Comparison of ENCODE assay signal across 8 mouse cellular contexts in genomic region chr19:6061641-6062302, GRCm38 (mm10). TPM values are rescaled to one million over a fixed set of nuclear protein-coding genes. Genes with fewer than 3 reads are reported as not detected.
DNase-seq lines count a peak whose midpoint lies in the region; ATAC-seq lines count a peak whose summit lies in the region.

No protein-coding gene starts in this region.

- H3K27me3 ChIP-seq in heart, embryonic 15.5 days: no peaks in the 10 kb centered on the region

- WGBS in heart, embryonic 15.5 days: under 1% methylated on average over 44 of the region's 44 CpGs
- under 1% methylated on average over 43 of the region's 44 CpGs for WGBS in macrophage (ENCODE audit: missing documents)

- peaks cover 33% of the 10 kb centered on the region for H3K4me1 ChIP-seq in heart, embryonic 15.5 days (replicated peaks)

- no peaks in the 10 kb centered on the region for H3K9me3 ChIP-seq in heart, embryonic 15.5 days (replicated peaks)

- H3K9ac ChIP-seq in heart, embryonic 15.5 days: peak overlapping the region; percentile 81

- H3K36me3 ChIP-seq in heart, embryonic 15.5 days: peaks cover 14% of the 10 kb centered on the region
- no peaks in the 10 kb centered on the region for H3K36me3 ChIP-seq in macrophage (ENCODE audit: inconsistent target)

- peak overlapping the region; percentile 89 for H3K4me2 ChIP-seq in heart, embryonic 15.5 days

- ATAC-seq in heart, embryonic 15.5 days (replicated peaks; ENCODE audit: insufficient number of reproducible peaks, insufficient read depth, low FRiP score, low read depth): no peak

- peak overlapping the region; percentile 88 for H3K27ac ChIP-seq in heart, embryonic 15.5 days
- H3K27ac ChIP-seq in macrophage: peak overlapping the region; percentile 58

- peak overlapping the region; percentile 62 for H3K4me3 ChIP-seq in heart, embryonic 15.5 days
- H3K4me3 ChIP-seq in macrophage (ENCODE audit: inconsistent target): peak overlapping the region; percentile 62

- peaks cover 44% of the 10 kb centered on the region for H3K79me2 ChIP-seq in macrophage (ENCODE audit: inconsistent target)

- peak; percentile 30 for DNase-seq in urinary bladder, postnatal 25 days (ENCODE audit: low spot score)
- no peak for DNase-seq in urinary bladder, postnatal 36 days (ENCODE audit: low spot score in 2 of 2)
- DNase-seq in cerebellum, postnatal 10 days: peak; percentile 73 to 78
- DNase-seq in kidney, postnatal 4 days: peak; percentile 65 to 80
- peak; percentile 55 for DNase-seq in right cerebral cortex, postnatal 14 days
- DNase-seq in ovary, postnatal 10 days (ENCODE audit: low spot score): no peak

RNA-seq across cellular contexts. Expression of gene Znhit2, which starts 0.8 kb away (rescaled TPM):
- polyA plus RNA-seq in heart, embryonic 15.5 days (2015; fragmentation: Nextera tagmentation; extraction: Ambion mirVana): 19.3 and 25.6 TPM in 2 replicates
- 1 to 10 TPM in 22 of 26 experiments, under 1 TPM in 1, not detected in 3; 0.69 to 6.6 (median 3.3) TPM for total RNA-seq in macrophage (2018; cell fraction: chromatin; rRNA removed)
- total RNA-seq in macrophage (2018; cell fraction: cytosol; rRNA removed): 10 to 100 TPM in 24 of 26 experiments, 1 to 10 TPM in 2; 8.6 to 30.9 (median 20.0) TPM
- total RNA-seq in macrophage (2018; cell fraction: nucleus; rRNA removed): 10 to 100 TPM in 10 of 26 experiments, 1 to 10 TPM in 16; 2.7 to 20.2 (median 8.0) TPM
- polyA plus RNA-seq in macrophage (2018): 4.0 to 21.8 TPM (median 18.1 TPM) in 3 replicates

RNA-seq across cellular contexts. Expression of gene Fau, which starts 4.1 kb away (rescaled TPM):
- polyA plus RNA-seq in heart, embryonic 15.5 days (2015; fragmentation: Nextera tagmentation; extraction: Ambion mirVana): 434 and 453 TPM in 2 replicates
- total RNA-seq in macrophage (2018; cell fraction: chromatin; rRNA removed): 100 to 1,000 TPM in 7 of 26 experiments, 10 to 100 TPM in 19; 47.1 to 193 (median 87.2) TPM
- 1,000 to 10,000 TPM; 1,233 to 3,484 (median 1,756) TPM for total RNA-seq in macrophage (2018; cell fraction: cytosol; rRNA removed)
- total RNA-seq in macrophage (2018; cell fraction: nucleus; rRNA removed): 100 to 1,000 TPM; 201 to 530 (median 344) TPM
- polyA plus RNA-seq in macrophage (2018): 767 to 1,640 TPM (median 1,335 TPM) in 3 replicates

RNA-seq across cellular contexts. Expression of gene Mrpl49, which starts 4.2 kb away (rescaled TPM):
- 54.5 and 55.3 TPM in 2 replicates for polyA plus RNA-seq in heart, embryonic 15.5 days (2015; fragmentation: Nextera tagmentation; extraction: Ambion mirVana)
- total RNA-seq in macrophage (2018; cell fraction: chromatin; rRNA removed): 10 to 100 TPM in 14 of 26 experiments, 1 to 10 TPM in 12; 1.1 to 29.3 (median 12.0) TPM
- 10 to 100 TPM in 25 of 26 experiments, 1 to 10 TPM in 1; 10.0 to 29.0 (median 22.0) TPM for total RNA-seq in macrophage (2018; cell fraction: cytosol; rRNA removed)
- total RNA-seq in macrophage (2018; cell fraction: nucleus; rRNA removed): 10 to 100 TPM in 14 of 26 experiments, 1 to 10 TPM in 12; 3.0 to 31.2 (median 10.1) TPM
- polyA plus RNA-seq in macrophage (2018): 21.9 to 37.4 TPM (median 33.3 TPM) in 3 replicates

RNA-seq across cellular contexts. Expression of gene Tm7sf2, which starts 6.4 kb away (rescaled TPM):
- 5.4 and 11.3 TPM in 2 replicates for polyA plus RNA-seq in heart, embryonic 15.5 days (2015; fragmentation: Nextera tagmentation; extraction: Ambion mirVana)
- 10 to 100 TPM in 23 of 26 experiments, 1 to 10 TPM in 3; 7.8 to 41.0 (median 20.2) TPM for total RNA-seq in macrophage (2018; cell fraction: chromatin; rRNA removed)
- total RNA-seq in macrophage (2018; cell fraction: cytosol; rRNA removed): 10 to 100 TPM in 21 of 26 experiments, 1 to 10 TPM in 5; 8.6 to 15.5 (median 11.6) TPM
- total RNA-seq in macrophage (2018; cell fraction: nucleus; rRNA removed): 10 to 100 TPM in 23 of 26 experiments, 1 to 10 TPM in 3; 4.0 to 47.4 (median 17.0) TPM
- polyA plus RNA-seq in macrophage (2018): 4.6 to 21.1 TPM (median 17.5 TPM) in 3 replicates

RNA-seq across cellular contexts. Expression of gene Vps51, which starts 15.3 kb away (rescaled TPM):
- 35.6 and 51.9 TPM in 2 replicates for polyA plus RNA-seq in heart, embryonic 15.5 days (2015; fragmentation: Nextera tagmentation; extraction: Ambion mirVana)
- total RNA-seq in macrophage (2018; cell fraction: chromatin; rRNA removed): 100 to 1,000 TPM in 11 of 26 experiments, 10 to 100 TPM in 15; 44.2 to 155 (median 96.9) TPM
- total RNA-seq in macrophage (2018; cell fraction: cytosol; rRNA removed): 10 to 100 TPM; 26.7 to 54.4 (median 40.7) TPM
- total RNA-seq in macrophage (2018; cell fraction: nucleus; rRNA removed): 100 to 1,000 TPM in 4 of 26 experiments, 10 to 100 TPM in 22; 45.8 to 111 (median 80.4) TPM
- polyA plus RNA-seq in macrophage (2018): 20.2 to 48.8 TPM (median 37.7 TPM) in 3 replicates

Comparison
In these comparisons a context has a peak if more than half of its experiments do, and no peak if none do; other contexts are left out.
1. DNase-seq: peak in urinary bladder, postnatal 25 days (single experiment), cerebellum, postnatal 10 days (2 of 2), kidney, postnatal 4 days (2 of 2) and right cerebral cortex, postnatal 14 days (single experiment); none in urinary bladder, postnatal 36 days (0 of 2) and ovary, postnatal 10 days (single experiment).